ENCODE assay signal across 8 mouse cellular contexts in genomic region chr4:118359211-118359895, GRCm38 (mm10). TPM values are rescaled to one million over a fixed set of nuclear protein-coding genes. Genes with fewer than 3 reads are reported as not detected.
DNase-seq lines count a peak whose midpoint lies in the region; ATAC-seq lines count a peak whose summit lies in the region.

No protein-coding gene starts in this region.

- WGBS in kidney, embryonic 14.5 days, result 15% methylated on average over 21 of the region's 21 CpGs
- WGBS in embryonic facial prominence, embryonic 10.5 days, result 20% methylated on average over 21 of the region's 21 CpGs
- 11% methylated on average over 21 of the region's 21 CpGs for WGBS in intestine, embryonic 16.5 days

- H3K27me3 ChIP-seq in kidney, embryonic 14.5 days (ENCODE audit: control insufficient read depth, insufficient read depth, low read length), result no peaks in the 10 kb centered on the region
- no peaks in the 10 kb centered on the region for H3K27me3 ChIP-seq in embryonic facial prominence, embryonic 10.5 days (replicated peaks; ENCODE audit: low read depth, poor library complexity, severe bottlenecking)
- H3K27me3 ChIP-seq in intestine, embryonic 16.5 days (replicated peaks; ENCODE audit: control insufficient read depth, insufficient read depth, low read length), result no peaks in the 10 kb centered on the region

- peak overlapping the region; percentile 62 for H3K4me3 ChIP-seq in kidney, embryonic 14.5 days (ENCODE audit: low read length)
- peak overlapping the region; percentile 86 for H3K4me3 ChIP-seq in embryonic facial prominence, embryonic 10.5 days
- peak overlapping the region; percentile 83 for H3K4me3 ChIP-seq in intestine, embryonic 16.5 days (ENCODE audit: low read length)

- no peak; the same call in 1 of the 2 replicates for ATAC-seq in kidney, embryonic 14.5 days (ENCODE audit: low FRiP score, low TSS enrichment)
- peak; percentile 38 for ATAC-seq in intestine, embryonic 16.5 days

- peaks cover 4% of the 10 kb centered on the region; the same call in 1 of the 2 replicates for H3K9me3 ChIP-seq in kidney, embryonic 14.5 days (ENCODE audit: control insufficient read depth, low read length)
- no peaks in the 10 kb centered on the region for H3K9me3 ChIP-seq in embryonic facial prominence, embryonic 10.5 days
- no peaks in the 10 kb centered on the region for H3K9me3 ChIP-seq in intestine, embryonic 16.5 days (ENCODE audit: control insufficient read depth, low read length)

- peaks cover 8% of the 10 kb centered on the region; the same call in 1 of the 2 replicates for H3K4me1 ChIP-seq in kidney, embryonic 14.5 days (ENCODE audit: control insufficient read depth, insufficient read depth, low read length)
- peaks cover 23% of the 10 kb centered on the region for H3K4me1 ChIP-seq in embryonic facial prominence, embryonic 10.5 days
- H3K4me1 ChIP-seq in intestine, embryonic 16.5 days (ENCODE audit: control insufficient read depth, insufficient read depth, low read length), result peaks cover 8% of the 10 kb centered on the region

- H3K4me2 ChIP-seq in kidney, embryonic 14.5 days (replicated peaks; ENCODE audit: low read depth, low read length), result peak overlapping the region; percentile 95
- H3K4me2 ChIP-seq in intestine, embryonic 16.5 days (ENCODE audit: low read depth, low read length), result peak overlapping the region; percentile 91

- DNase-seq in kidney, adult 8-10 months, result no peak
- no peak for DNase-seq in embryonic facial prominence, embryonic 10.5 days (ENCODE audit: low spot score)
- DNase-seq in neural tube, embryonic 10.5 days (ENCODE audit: extremely low spot score, low spot score), result peak; percentile 17
- no peak for DNase-seq in spleen, adult 18-20 months
- no peak for DNase-seq in layer of hippocampus, adult 9-10 months (ENCODE audit: low spot score)
- DNase-seq in kidney, postnatal 14 days, result no peak

- peak overlapping the region; percentile 79 for H3K9ac ChIP-seq in kidney, embryonic 14.5 days (ENCODE audit: low read depth, low read length)
- H3K9ac ChIP-seq in intestine, embryonic 16.5 days (ENCODE audit: low read depth, low read length), result peak overlapping the region; percentile 95

- no peak overlapping the region for H3K27ac ChIP-seq in kidney, embryonic 14.5 days (ENCODE audit: low read depth, low read length)
- H3K27ac ChIP-seq in embryonic facial prominence, embryonic 10.5 days (replicated peaks), result peak overlapping the region; percentile 94
- peak overlapping the region; percentile 92 for H3K27ac ChIP-seq in intestine, embryonic 16.5 days (ENCODE audit: low read length)

- H3K36me3 ChIP-seq in kidney, embryonic 14.5 days (ENCODE audit: control insufficient read depth, insufficient read depth, low read length), result peaks cover 24% of the 10 kb centered on the region; the same call in 1 of the 2 replicates
- H3K36me3 ChIP-seq in embryonic facial prominence, embryonic 10.5 days (replicated peaks), result peaks cover 31% of the 10 kb centered on the region
- peaks cover 14% of the 10 kb centered on the region for H3K36me3 ChIP-seq in intestine, embryonic 16.5 days (ENCODE audit: control insufficient read depth, insufficient read depth, low read length)

RNA-seq across cellular contexts. Expression of gene Szt2, which starts 49.7 kb away (rescaled TPM):
- polyA plus RNA-seq in kidney, embryonic 14.5 days (2014; fragmentation: Nextera tagmentation; extraction: Ambion mirVana), result 8.7 and 13.7 TPM in 2 replicates
- 8.2 and 9.4 TPM in 2 replicates for polyA plus RNA-seq in embryonic facial prominence, embryonic 10.5 days (2016; fragmentation: Nextera tagmentation; extraction: Ambion mirVana)
- 4.5 and 4.7 TPM in 2 replicates for polyA plus RNA-seq in intestine, embryonic 16.5 days (2015; fragmentation: Nextera tagmentation; extraction: Ambion mirVana)

RNA-seq across cellular contexts. Expression of gene Med8, which starts 49.8 kb away (rescaled TPM):
- polyA plus RNA-seq in kidney, embryonic 14.5 days (2014; fragmentation: Nextera tagmentation; extraction: Ambion mirVana), result 103 TPM in 2 replicates
- 152 and 155 TPM in 2 replicates for polyA plus RNA-seq in embryonic facial prominence, embryonic 10.5 days (2016; fragmentation: Nextera tagmentation; extraction: Ambion mirVana)
- 96.6 and 107 TPM in 2 replicates for polyA plus RNA-seq in intestine, embryonic 16.5 days (2015; fragmentation: Nextera tagmentation; extraction: Ambion mirVana)
